Mouse (Mus musculus): ENCODE measurements at regions not wholly inside any gene's neighbourhood (a gene's known extent, or its start where the extent isn't known, plus 50 kb on each side); places are given as distances from the start of the nearest gene placed in this dataset.
A peak's percentile ranks its signal among the peaks of the same experiment; 100 is the strongest.
"Not testable (repeated sequence)": the region's sequence is repeated elsewhere in the genome, so short reads cannot be mapped to it uniquely, and the experiment has no call there.

- Histone ChIP-seq H3K4me3 (no peak overlapping the region), H3K4me2 (replicated peaks) (no peak overlapping the region), H3K4me1 (no peaks in the 10 kb centered on the region), H3K27me3 (no peaks in the 10 kb centered on the region), H3K36me3 (no peaks in the 10 kb centered on the region), H3K9me3 (no peaks in the 10 kb centered on the region), H3K9ac (replicated peaks) (no peak overlapping the region), H3K27ac (replicated peaks) (no peak overlapping the region)
- WGBS: 57% methylated on average over 2 of the region's 2 CpGs
- peak; percentile 66 for ATAC-seq (replicated peaks)
These were observed 172.7 kb upstream of the Cntnap5b start for GRCm38 (mm10) chr1:99599696-99600489.

- no peak overlapping the region for H3K9ac ChIP-seq (replicated peaks)
- no peaks in the 10 kb centered on the region for H3K4me1 ChIP-seq
- peak; percentile 81 for ATAC-seq (replicated peaks)
- H3K9me3 ChIP-seq: no peaks in the 10 kb centered on the region
- H3K4me3 ChIP-seq: no peak overlapping the region
- no peak overlapping the region for H3K27ac ChIP-seq (replicated peaks)
- H3K4me2 ChIP-seq (replicated peaks): no peak overlapping the region
- H3K36me3 ChIP-seq: no peaks in the 10 kb centered on the region
- H3K27me3 ChIP-seq: no peaks in the 10 kb centered on the region
These were observed 167.4 kb upstream of the Cntnap5b start for GRCm38 (mm10) chr1:99605213-99605612.

GRCm38 (mm10) chr1:99619221-99619620 lies 153.3 kb upstream of the Cntnap5b start:
- Histone ChIP-seq H3K27me3 (no peaks in the 10 kb centered on the region), H3K4me2 (replicated peaks) (no peak overlapping the region), H3K4me1 (no peaks in the 10 kb centered on the region), H3K27ac (replicated peaks) (no peak overlapping the region), H3K9ac (replicated peaks) (no peak overlapping the region), H3K36me3 (no peaks in the 10 kb centered on the region), H3K4me3 (no peak overlapping the region), H3K9me3 (no peaks in the 10 kb centered on the region)
- 66% methylated on average over 2 of the region's 2 CpGs for WGBS
- ATAC-seq (replicated peaks): no peak

- 91% methylated on average over 13 of the region's 13 CpGs for WGBS
- H3K4me2 ChIP-seq (replicated peaks); H3K27ac ChIP-seq (replicated peaks); H3K9me3 ChIP-seq; H3K9ac ChIP-seq (replicated peaks); H3K27me3 ChIP-seq; H3K36me3 ChIP-seq; H3K4me1 ChIP-seq; H3K4me3 ChIP-seq; ATAC-seq (replicated peaks): not testable (repeated sequence)
These were observed 141.6 kb upstream of the Cntnap5b start for GRCm38 (mm10) chr1:99630971-99631370.

GRCm38 (mm10) chr1:99663641-99664040 lies 108.9 kb upstream of the Cntnap5b start:
- 90% methylated on average over 2 of the region's 2 CpGs for WGBS
- Histone ChIP-seq H3K27me3 (no peaks in the 10 kb centered on the region), H3K36me3 (no peaks in the 10 kb centered on the region), H3K4me3 (no peak overlapping the region), H3K4me1 (no peaks in the 10 kb centered on the region), H3K4me2 (replicated peaks) (no peak overlapping the region), H3K9ac (replicated peaks) (no peak overlapping the region), H3K9me3 (no peaks in the 10 kb centered on the region), H3K27ac (replicated peaks) (no peak overlapping the region)
- no peak for ATAC-seq (replicated peaks)

- Histone ChIP-seq H3K27me3 (no peaks in the 10 kb centered on the region), H3K4me2 (replicated peaks) (no peak overlapping the region), H3K4me3 (no peak overlapping the region), H3K27ac (replicated peaks) (no peak overlapping the region), H3K4me1 (no peaks in the 10 kb centered on the region), H3K9me3 (no peaks in the 10 kb centered on the region), H3K36me3 (no peaks in the 10 kb centered on the region), H3K9ac (replicated peaks) (no peak overlapping the region)
- WGBS: 71% methylated on average over 1 of the region's 1 CpGs
- no peak for ATAC-seq (replicated peaks)
These were observed 92.6 kb upstream of the Cntnap5b start for GRCm38 (mm10) chr1:99679980-99680379.

GRCm38 (mm10) chr1:99697089-99697488 lies 75.5 kb upstream of the Cntnap5b start:
- H3K36me3 ChIP-seq: no peaks in the 10 kb centered on the region
- no peaks in the 10 kb centered on the region for H3K27me3 ChIP-seq
- H3K4me1 ChIP-seq: no peaks in the 10 kb centered on the region
- no peak overlapping the region for H3K4me2 ChIP-seq (replicated peaks)
- H3K4me3 ChIP-seq: no peak overlapping the region
- ATAC-seq (replicated peaks): no peak
- no peak overlapping the region for H3K27ac ChIP-seq (replicated peaks)
- H3K9ac ChIP-seq (replicated peaks): no peak overlapping the region
- 83% methylated on average over 3 of the region's 3 CpGs for WGBS
- no peaks in the 10 kb centered on the region for H3K9me3 ChIP-seq

- WGBS: 86% methylated on average over 2 of the region's 2 CpGs
- Histone ChIP-seq H3K9ac (replicated peaks) (no peak overlapping the region), H3K36me3 (no peaks in the 10 kb centered on the region), H3K27me3 (no peaks in the 10 kb centered on the region), H3K4me2 (replicated peaks) (no peak overlapping the region), H3K4me3 (no peak overlapping the region), H3K9me3 (no peaks in the 10 kb centered on the region), H3K27ac (replicated peaks) (no peak overlapping the region), H3K4me1 (no peaks in the 10 kb centered on the region)
- no peak for ATAC-seq (replicated peaks)
These were observed 57.7 kb upstream of the Cntnap5b start for GRCm38 (mm10) chr1:99714912-99715311.

- no peak for ATAC-seq (replicated peaks)
- Histone ChIP-seq H3K4me1 (no peaks in the 10 kb centered on the region), H3K27me3 (no peaks in the 10 kb centered on the region), H3K9me3 (no peaks in the 10 kb centered on the region), H3K36me3 (no peaks in the 10 kb centered on the region), H3K4me3 (no peak overlapping the region), H3K27ac (replicated peaks) (no peak overlapping the region), H3K9ac (replicated peaks) (no peak overlapping the region), H3K4me2 (replicated peaks) (no peak overlapping the region)
These were observed 56.3 kb upstream of the Cntnap5b start for GRCm38 (mm10) chr1:99716266-99716665.

Measured in forebrain, embryonic 15.5 days (tissue).